Mouse (Mus musculus) embryonic facial prominence, embryonic 10.5 days (tissue): ENCODE results near the gene Sipa1l2. TPM values are rescaled to one million over a fixed set of nuclear protein-coding genes. Genes with fewer than 3 reads are reported as not detected.

Source experiments
- DNase-seq: peaks from one replicate; pipeline ENCODE4 v3.0.0-alpha.2; 2017; ENCODE audit warnings: low spot score
- H3K27ac ChIP-seq: fragments of 300-500 bp; sonication (generic); replicated peaks from 2 replicates; pipeline ENCODE4 v1.5.1; 2016; ENCODE audit warnings: mild to moderate bottlenecking
- H3K27me3 ChIP-seq: fragments of 300-500 bp; sonication (generic); replicated peaks from 2 replicates; pipeline ENCODE4 v1.6.1; 2016; ENCODE audit warnings: low read depth, mild to moderate bottlenecking; ENCODE audit not compliant: poor library complexity, severe bottlenecking
- H3K36me3 ChIP-seq: fragments of 300-500 bp; sonication (generic); replicated peaks from 2 replicates; pipeline ENCODE4 v1.6.1; 2016; ENCODE audit warnings: mild to moderate bottlenecking, moderate library complexity
- H3K4me1 ChIP-seq: fragments of 300-500 bp; sonication (generic); 2 replicates; pipeline ENCODE4 v1.6.1; 2016
- H3K4me3 ChIP-seq: fragments of 300-500 bp; sonication (generic); 2 replicates; pipeline ENCODE4 v1.5.1; 2016; ENCODE audit warnings: mild to moderate bottlenecking, moderate library complexity
- H3K9me3 ChIP-seq: fragments of 300-500 bp; sonication (generic); 2 replicates; pipeline ENCODE4 v1.6.1; 2016; ENCODE audit warnings: mild to moderate bottlenecking
- WGBS: fragments of 180-500 bp; shearing (Covaris S2); methylation state at CpG from one replicate; pipeline ENCODE4 v1.1.7; 2016; 5-methylcytosine and 5-hydroxymethylcytosine counted together
- polyA plus RNA-seq: library from polyadenylated mRNA; unstranded; fragments of >200 nt; fragmentation: Nextera tagmentation; extraction: Ambion mirVana; gene quantifications from 2 replicates; pipeline ENCODE4 v1.2.1, GENCODE M21; 2016

Gene Sipa1l2
- polyA plus RNA-seq, 1 experiment from 2014 or later: 14.8 TPM

- Histone ChIP-seq H3K4me3 (peak overlapping the region; percentile 87), H3K27me3 (peaks cover 26% of the 10 kb centered on the region), H3K36me3 (no peaks in the 10 kb centered on the region), H3K9me3 (no peaks in the 10 kb centered on the region), H3K4me1 (peaks cover 36% of the 10 kb centered on the region), H3K27ac (peak overlapping the region; percentile 81)
- WGBS: 16% methylated on average over 13 of the region's 13 CpGs
- DNase-seq: no peak
These were observed 781 bp upstream of the Sipa1l2 start for GRCm38 (mm10) chr8:125570389-125570788.

DNA sequence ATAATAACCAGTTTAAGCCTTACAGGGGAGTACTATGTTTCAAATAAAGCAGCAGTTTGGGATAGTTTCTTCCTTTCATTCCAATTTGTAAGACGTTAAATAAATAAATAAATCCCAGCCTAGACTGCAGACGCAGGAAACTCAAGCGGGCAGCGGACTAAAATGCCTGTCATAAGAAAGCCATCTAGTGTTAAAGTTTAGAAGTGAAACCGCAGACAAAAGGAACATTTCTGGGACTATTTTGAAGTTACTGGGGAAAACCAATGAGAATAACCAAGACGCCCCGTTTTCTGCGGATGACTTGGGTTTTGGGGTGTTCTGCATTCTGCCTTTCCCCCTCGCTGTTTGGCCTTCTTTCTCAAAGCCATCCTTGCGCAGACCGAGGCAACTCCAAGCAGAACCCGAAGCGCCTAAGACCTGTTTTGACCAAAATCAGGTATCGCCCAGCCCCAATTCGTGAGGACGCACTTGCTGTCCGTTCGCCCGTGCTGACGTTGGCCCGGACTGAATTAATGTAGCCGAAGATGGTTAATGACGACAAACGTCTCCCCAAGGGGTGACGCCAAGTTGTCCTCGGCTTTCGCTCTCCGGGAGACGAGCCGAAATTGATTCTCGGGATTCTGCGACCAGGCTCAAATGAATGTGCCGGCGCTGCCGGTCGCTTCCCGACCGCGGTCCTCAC is 616 bp downstream of the Sipa1l2 start:
- Histone ChIP-seq H3K27ac (peak overlapping the region; percentile 92), H3K27me3 (peaks cover 26% of the 10 kb centered on the region), H3K36me3 (no peaks in the 10 kb centered on the region), H3K9me3 (no peaks in the 10 kb centered on the region), H3K4me3 (peak overlapping the region; percentile 87), H3K4me1 (peaks cover 43% of the 10 kb centered on the region)
- WGBS: under 1% methylated on average over 39 of the region's 39 CpGs
- peak; percentile 56 for DNase-seq

GRCm38 (mm10) chr8:125568421-125568850 is 1.2 kb downstream of the Sipa1l2 start:
- no peaks in the 10 kb centered on the region for H3K36me3 ChIP-seq
- WGBS: 12% methylated on average over 14 of the region's 14 CpGs
- H3K4me1 ChIP-seq: peaks cover 43% of the 10 kb centered on the region
- H3K4me3 ChIP-seq: peak overlapping the region; percentile 87
- H3K9me3 ChIP-seq: no peaks in the 10 kb centered on the region
- H3K27ac ChIP-seq: no peak overlapping the region
- DNase-seq: peak; percentile 44
- peaks cover 26% of the 10 kb centered on the region for H3K27me3 ChIP-seq

DNA sequence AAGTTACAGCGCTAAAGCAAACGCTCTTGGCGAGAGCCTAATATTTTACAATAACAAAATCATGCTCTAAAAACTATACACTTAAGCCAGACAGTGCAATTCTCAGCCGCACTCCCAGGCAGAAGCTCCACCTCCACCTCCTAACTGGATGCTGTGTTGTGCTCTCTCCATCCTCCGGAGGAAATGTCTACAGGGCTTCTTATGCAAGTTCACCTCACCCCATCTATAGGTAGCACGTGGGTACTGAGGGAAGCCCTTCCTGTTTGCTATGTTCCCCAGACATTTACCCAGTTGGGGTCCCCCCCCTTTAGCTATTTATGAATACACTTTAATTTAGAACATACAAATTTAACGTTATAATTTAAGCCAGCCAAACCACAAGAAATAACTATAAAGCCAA is 2.0 kb downstream of the Sipa1l2 start:
- peaks cover 26% of the 10 kb centered on the region for H3K27me3 ChIP-seq
- H3K36me3 ChIP-seq: no peaks in the 10 kb centered on the region
- no peak overlapping the region for H3K27ac ChIP-seq
- H3K9me3 ChIP-seq: no peaks in the 10 kb centered on the region
- WGBS: 66% methylated on average over 7 of the region's 7 CpGs
- peak overlapping the region; percentile 87; the same call in 1 of the 2 replicates for H3K4me3 ChIP-seq
- DNase-seq: no peak
- peaks cover 49% of the 10 kb centered on the region for H3K4me1 ChIP-seq

GRCm38 (mm10) chr8:125562878-125563277 is 6.7 kb downstream of the Sipa1l2 start:
- Histone ChIP-seq H3K4me3 (no peak overlapping the region), H3K27me3 (peaks cover 13% of the 10 kb centered on the region), H3K9me3 (no peaks in the 10 kb centered on the region), H3K4me1 (peaks cover 70% of the 10 kb centered on the region), H3K27ac (no peak overlapping the region), H3K36me3 (no peaks in the 10 kb centered on the region)
- WGBS: 86% methylated on average over 8 of the region's 8 CpGs
- no peak for DNase-seq

GRCm38 (mm10) chr8:125560825-125561490 is 8.7 kb downstream of the Sipa1l2 start:
- peaks cover 69% of the 10 kb centered on the region for H3K4me1 ChIP-seq

GRCm38 (mm10) chr8:125559066-125559653 is 10.4 kb downstream of the Sipa1l2 start:
- Histone ChIP-seq H3K9me3 (no peaks in the 10 kb centered on the region), H3K4me3 (no peak overlapping the region), H3K27me3 (no peaks in the 10 kb centered on the region), H3K27ac (no peak overlapping the region; the same call in 1 of the 2 replicates), H3K4me1 (peaks cover 71% of the 10 kb centered on the region), H3K36me3 (no peaks in the 10 kb centered on the region)
- DNase-seq: no peak
- 75% methylated on average over 5 of the region's 5 CpGs for WGBS

More at GRCm38 (mm10) chr8:125560825-125561490, 8.7 kb downstream of the Sipa1l2 start:
- no peak overlapping the region for H3K4me3 ChIP-seq
- H3K27me3 ChIP-seq: 0 out of 2 replicates have a peak, but pooled peaks cover 1% of the 10 kb centered on the region
- H3K36me3 ChIP-seq: no peaks in the 10 kb centered on the region
- H3K9me3 ChIP-seq: no peaks in the 10 kb centered on the region
- no peak for DNase-seq
- 64% methylated on average over 11 of the region's 11 CpGs for WGBS
- H3K27ac ChIP-seq: 0 out of 2 replicates have a peak overlapping the region, but pooled peaks have one; percentile 24

GRCm38 (mm10) chr8:125558109-125559065 is 11.2 kb downstream of the Sipa1l2 start:
- DNase-seq: peak; percentile 50
- Histone ChIP-seq H3K4me1 (peaks cover 68% of the 10 kb centered on the region), H3K4me3 (no peak overlapping the region), H3K27me3 (no peaks in the 10 kb centered on the region), H3K27ac (peak overlapping the region; percentile 73), H3K36me3 (no peaks in the 10 kb centered on the region), H3K9me3 (no peaks in the 10 kb centered on the region)
- WGBS: 60% methylated on average over 23 of the region's 23 CpGs

DNA sequence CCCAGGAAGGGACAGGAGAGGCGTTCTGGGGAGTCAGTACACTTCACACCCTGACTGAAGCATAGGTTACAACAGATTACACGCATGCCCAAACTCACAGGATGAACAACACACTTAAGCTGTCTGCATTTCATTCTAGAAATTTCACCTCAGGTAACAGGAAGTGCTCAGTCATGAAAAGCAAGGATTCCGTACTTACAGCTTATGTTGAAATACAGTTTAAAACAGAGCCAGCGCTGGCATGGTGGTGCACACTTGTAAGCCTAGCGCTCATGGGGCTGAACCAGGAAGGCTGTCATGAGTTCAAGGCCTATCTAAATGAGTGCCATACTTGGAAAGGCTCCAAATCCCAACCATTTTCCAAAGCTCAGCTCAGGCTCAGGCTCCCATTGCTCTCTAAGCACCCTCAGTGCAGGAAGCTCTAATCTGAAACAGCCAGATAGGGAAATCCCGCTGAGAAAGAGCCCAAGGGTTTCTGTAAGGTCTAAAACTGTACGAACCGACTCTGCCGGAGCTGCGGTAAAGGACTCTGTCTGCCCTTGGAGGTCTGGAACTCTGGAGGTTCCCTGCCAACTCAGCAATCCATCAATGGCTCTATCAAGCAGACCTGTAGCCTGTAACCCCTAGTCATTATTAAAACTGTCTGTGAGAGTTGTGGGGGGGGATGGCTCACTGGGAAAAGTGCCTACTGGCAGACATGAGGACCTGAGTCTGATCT is 12.1 kb downstream of the Sipa1l2 start:
- Histone ChIP-seq H3K9me3 (no peaks in the 10 kb centered on the region), H3K36me3 (no peaks in the 10 kb centered on the region), H3K27ac (peak overlapping the region; percentile 26; the same call in 1 of the 2 replicates), H3K4me1 (peaks cover 67% of the 10 kb centered on the region), H3K27me3 (0 out of 2 replicates have a peak, but pooled peaks cover 3% of the 10 kb centered on the region), H3K4me3 (no peak overlapping the region)
- WGBS: 83% methylated on average over 10 of the region's 10 CpGs
- no peak for DNase-seq

GRCm38 (mm10) chr8:125556706-125557105 is 12.9 kb downstream of the Sipa1l2 start:
- Histone ChIP-seq H3K27me3 (0 out of 2 replicates have a peak, but pooled peaks cover 3% of the 10 kb centered on the region), H3K9me3 (no peaks in the 10 kb centered on the region), H3K4me3 (no peak overlapping the region), H3K4me1 (peaks cover 72% of the 10 kb centered on the region), H3K36me3 (no peaks in the 10 kb centered on the region), H3K27ac (no peak overlapping the region)
- DNase-seq: no peak
- WGBS: 90% methylated on average over 5 of the region's 5 CpGs

DNA sequence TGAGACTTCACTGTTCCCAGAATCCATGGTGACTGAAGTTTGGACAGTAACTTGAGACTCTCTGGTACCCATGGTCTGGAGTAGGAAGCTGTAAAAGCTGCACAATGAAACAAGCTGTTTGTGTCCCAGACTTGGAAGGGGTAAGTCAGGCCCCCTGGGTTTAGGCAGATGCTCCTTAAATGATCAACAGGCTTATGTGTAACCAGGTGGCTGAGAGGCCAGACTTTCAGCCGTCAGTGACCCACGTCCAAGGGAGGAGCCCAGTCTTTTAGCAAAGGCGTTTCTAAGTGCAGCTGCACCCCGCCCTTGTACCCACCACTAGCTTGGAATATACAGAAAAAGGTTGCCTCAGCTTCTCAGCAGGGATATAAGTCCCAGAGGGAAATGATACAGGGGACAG is 19.0 kb downstream of the Sipa1l2 start:
- WGBS: 50% methylated on average over 4 of the region's 4 CpGs

More for the DNA sequence above, 19.0 kb downstream of the Sipa1l2 start:
- H3K4me3 ChIP-seq: no peak overlapping the region
- no peaks in the 10 kb centered on the region for H3K9me3 ChIP-seq
- no peak for DNase-seq
- peaks cover 61% of the 10 kb centered on the region for H3K4me1 ChIP-seq
- H3K27ac ChIP-seq: no peak overlapping the region
- 0 out of 2 replicates have a peak, but pooled peaks cover 3% of the 10 kb centered on the region for H3K27me3 ChIP-seq
- H3K36me3 ChIP-seq: no peaks in the 10 kb centered on the region
